Mouse (Mus musculus) bone marrow, adult 2 months (tissue): ENCODE results near the gene Gm21693.
"Not testable (repeated sequence)": the region's sequence is repeated elsewhere in the genome, so short reads cannot be mapped to it uniquely, and the experiment has no call there.

Experiments used
- CTCF ChIP-seq: fragments of 200-500 bp; IDR thresholded peaks from 2 replicates; pipeline ENCODE4 v1.5.1; 2011; ENCODE audit warnings: low read length, control low read depth; ENCODE audit not compliant: control insufficient read depth, insufficient read depth
- POLR2A ChIP-seq: fragments of 200-500 bp; IDR thresholded peaks from 2 replicates; pipeline ENCODE4 v1.6.1; 2011; ENCODE audit warnings: low read depth, mild to moderate bottlenecking, control low read depth, low read length, borderline replicate concordance; ENCODE audit not compliant: control insufficient read depth

DNA sequence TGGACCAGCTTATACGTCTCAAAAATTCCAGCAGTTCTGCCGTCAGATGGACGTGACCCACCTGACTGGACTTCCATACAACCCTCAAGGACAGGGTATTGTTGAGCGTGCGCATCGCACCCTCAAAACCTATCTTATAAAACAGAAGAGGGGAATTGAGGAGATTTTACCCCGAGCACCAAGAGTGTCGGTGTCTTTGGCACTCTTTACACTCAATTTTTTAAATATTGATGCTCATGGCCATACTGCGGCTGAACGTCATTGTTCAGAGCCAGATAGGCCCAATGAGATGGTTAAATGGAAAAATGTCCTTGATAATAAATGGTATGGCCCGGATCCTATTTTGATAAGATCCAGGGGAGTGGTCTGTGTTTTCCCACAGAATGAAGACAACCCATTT is 4.5 kb downstream of the Gm21693 start:
- TF ChIP-seq CTCF, POLR2A: not testable (repeated sequence)
